Mouse (Mus musculus) lung, adult 2 months (tissue): Measurements from ENCODE around the gene Plekha5. TPM values are rescaled to one million over a fixed set of nuclear protein-coding genes. Genes with fewer than 3 reads are reported as not detected.

Experiments used
- DNase-seq: peaks from one replicate; pipeline ENCODE4 v3.0.0; 2022
- H3K4me1 ChIP-seq: fragments of 200-500 bp; 2 replicates; pipeline ENCODE4 v1.6.1; 2011; ENCODE audit warnings: low read length; ENCODE audit not compliant: control insufficient read depth, insufficient read depth
- H3K4me3 ChIP-seq: fragments of 200-500 bp; replicated peaks from 2 replicates; pipeline ENCODE3; 2011; ENCODE audit warnings: low read depth, mild to moderate bottlenecking, control low read depth, low read length; ENCODE audit errors: extremely low read depth
- CTCF ChIP-seq: fragments of 200-500 bp; IDR thresholded peaks from 2 replicates; pipeline ENCODE4 v1.5.1; 2011; ENCODE audit warnings: mild to moderate bottlenecking, low read length, control low read depth; ENCODE audit not compliant: insufficient read depth
- POLR2A ChIP-seq: fragments of 200-500 bp; IDR thresholded peaks from 2 replicates; pipeline ENCODE4 v1.6.1; 2011; ENCODE audit warnings: low read depth, mild to moderate bottlenecking, control low read depth, low read length, borderline replicate concordance; ENCODE audit errors: extremely low read depth
- WGBS: fragments of 180-500 bp; shearing (Covaris S2); methylation state at CpG from one replicate; pipeline ENCODE4 v1.1.7; 2018; 5-methylcytosine and 5-hydroxymethylcytosine counted together
- polyA plus RNA-seq: library from polyadenylated mRNA; depleted of rRNA; stranded (reverse); fragments of >200 nt; gene quantifications from 2 replicates; pipeline ENCODE4 v1.2.3, GENCODE M21; 2012

Plekha5 gene
- polyA plus RNA-seq, 1 experiment = 24.0 TPM

DNA sequence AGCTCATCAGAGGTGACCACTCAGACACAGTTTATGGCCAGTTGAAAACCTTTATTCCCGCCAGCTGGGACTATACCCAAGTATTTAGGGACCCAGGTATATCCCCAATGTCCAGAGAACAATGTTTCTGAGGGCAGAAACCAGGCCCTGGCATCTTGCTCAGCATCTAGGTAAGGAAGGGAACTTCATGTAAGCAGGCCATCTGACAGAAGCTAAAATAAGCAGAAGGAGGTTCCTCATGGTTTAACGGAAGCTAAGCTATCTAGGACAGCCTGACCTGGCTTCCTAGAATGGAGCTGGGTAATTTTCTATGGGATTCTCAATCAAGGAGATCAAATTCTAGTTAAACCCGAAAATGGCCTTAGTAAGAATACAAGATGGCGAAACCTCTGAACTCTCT is 185.7 kb downstream of the Plekha5 start:
- DNase-seq = no peak
- no peak overlapping the region for H3K4me3 ChIP-seq
- 91% methylated on average over 4 of the region's 4 CpGs for WGBS
- no peak for TF ChIP-seq POLR2A
- no peak for TF ChIP-seq CTCF
- no peaks in the 10 kb centered on the region for H3K4me1 ChIP-seq

DNA sequence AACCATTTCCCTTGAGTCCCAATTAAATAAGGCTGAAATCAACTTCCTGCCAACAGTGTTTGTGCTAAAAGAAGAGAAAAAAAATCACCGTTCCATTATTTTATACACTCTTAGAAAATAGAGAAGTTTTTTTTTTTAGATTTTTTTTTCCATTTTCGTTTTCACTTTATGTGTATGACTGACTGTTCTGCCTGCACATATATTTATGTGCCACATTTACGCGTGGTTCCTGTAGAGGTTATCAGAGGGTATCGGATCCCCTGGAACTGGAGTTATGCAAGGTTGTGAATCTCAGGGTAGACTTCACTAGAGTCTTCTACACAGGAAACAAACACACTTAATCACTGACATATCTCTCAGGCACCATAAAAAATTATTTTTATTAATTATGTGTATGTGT is 186.3 kb downstream of the Plekha5 start:
- no peak for DNase-seq
- Histone ChIP-seq H3K4me1 (no peaks in the 10 kb centered on the region), H3K4me3 (no peak overlapping the region)
- no peak for TF ChIP-seq CTCF
- TF ChIP-seq POLR2A = no peak
- WGBS = 76% methylated on average over 5 of the region's 5 CpGs

DNA sequence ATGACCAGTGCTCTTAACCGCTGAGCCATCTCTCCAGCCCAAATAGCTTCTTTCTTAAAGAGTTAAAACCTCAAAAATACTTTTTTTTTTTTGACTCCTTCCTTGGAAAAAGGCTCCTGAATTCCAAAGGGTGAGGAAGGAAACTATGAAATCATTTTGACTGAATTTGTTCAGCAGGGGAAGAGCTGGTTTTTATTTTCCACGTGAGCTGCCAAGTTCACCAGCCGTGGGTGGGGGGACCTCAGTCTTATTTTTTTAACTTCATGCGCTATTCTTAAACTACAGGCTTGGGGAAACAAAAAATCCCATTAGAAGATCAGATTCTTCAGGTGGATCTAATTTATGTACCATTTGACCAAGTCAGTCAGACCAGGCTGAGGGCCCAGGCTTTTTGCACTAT is 187.4 kb downstream of the Plekha5 start:
- no peak overlapping the region for H3K4me3 ChIP-seq
- no peak for TF ChIP-seq CTCF
- TF ChIP-seq POLR2A = no peak
- 65% methylated on average over 4 of the region's 4 CpGs for WGBS
- H3K4me1 ChIP-seq = no peaks in the 10 kb centered on the region
- no peak for DNase-seq

- Histone ChIP-seq H3K4me1 (no peaks in the 10 kb centered on the region), H3K4me3 (no peak overlapping the region)
- TF ChIP-seq CTCF (no peak), POLR2A (no peak)
- WGBS = 70% methylated on average over 13 of the region's 13 CpGs
- DNase-seq = no peak
These were observed 188.1 kb downstream of the Plekha5 start for GRCm38 (mm10) chr6:140611893-140612473.

DNA sequence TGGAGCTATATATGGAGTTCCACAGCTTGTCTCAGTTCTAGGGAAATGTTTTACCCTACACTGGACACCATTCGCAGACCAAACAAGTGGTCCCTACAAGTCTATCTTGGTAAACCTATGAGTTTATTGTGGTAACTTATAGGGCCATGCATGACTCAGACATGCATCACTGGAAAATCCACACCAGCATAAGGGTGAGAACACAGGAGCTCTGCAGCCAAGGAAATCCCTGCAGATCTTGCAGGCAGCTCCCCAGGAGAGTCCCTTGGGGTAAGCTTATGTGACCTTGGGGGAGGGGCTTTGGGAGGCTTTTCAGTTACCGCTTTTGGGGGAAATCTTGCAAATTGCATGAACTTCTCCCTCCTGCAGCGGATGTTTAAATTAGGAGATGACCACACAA is 190.0 kb downstream of the Plekha5 start:
- no peak for DNase-seq
- TF ChIP-seq CTCF (no peak), POLR2A (no peak)
- Histone ChIP-seq H3K4me1 (no peaks in the 10 kb centered on the region), H3K4me3 (no peak overlapping the region)
- 87% methylated on average over 3 of the region's 3 CpGs for WGBS

GRCm38 (mm10) chr6:140614711-140615110 is 190.9 kb downstream of the Plekha5 start:
- no peak for DNase-seq
- no peak overlapping the region for H3K4me3 ChIP-seq
- no peaks in the 10 kb centered on the region for H3K4me1 ChIP-seq
- TF ChIP-seq POLR2A (no peak), CTCF (no peak)
- 53% methylated on average over 11 of the region's 11 CpGs for WGBS

GRCm38 (mm10) chr6:140620531-140621349 is 196.9 kb downstream of the Plekha5 start:
- TF ChIP-seq CTCF = no peak
- no peak for TF ChIP-seq POLR2A
- Histone ChIP-seq H3K4me3 (no peak overlapping the region), H3K4me1 (peaks cover 2% of the 10 kb centered on the region; the same call in 1 of the 2 replicates)
- DNase-seq = no peak
- WGBS = 57% methylated on average over 13 of the region's 13 CpGs

DNA sequence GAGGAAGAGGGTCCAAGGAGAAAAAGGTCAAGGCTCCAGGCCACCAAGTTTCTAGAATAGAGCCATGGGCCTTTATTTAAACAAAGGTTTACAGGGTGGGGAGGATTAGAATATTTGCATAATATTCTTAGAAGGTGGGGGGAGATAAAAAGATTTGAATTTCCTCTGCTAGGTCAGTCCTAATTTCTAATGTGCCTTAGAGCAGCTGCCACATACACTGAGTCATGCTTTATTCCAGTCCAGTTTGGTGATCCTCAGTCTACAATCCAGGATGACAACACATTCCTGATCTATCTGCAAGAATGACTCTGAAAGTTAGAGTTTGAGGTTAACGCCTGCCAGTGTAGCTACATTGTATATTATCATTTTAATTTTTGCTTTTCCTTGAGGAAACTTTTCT is 197.8 kb downstream of the Plekha5 start:
- no peak overlapping the region for H3K4me3 ChIP-seq
- no peak for DNase-seq
- WGBS = 91% methylated on average over 1 of the region's 1 CpGs
- TF ChIP-seq POLR2A = no peak
- peaks cover 7% of the 10 kb centered on the region; the same call in 1 of the 2 replicates for H3K4me1 ChIP-seq

GRCm38 (mm10) chr6:140622391-140623225 is 198.8 kb downstream of the Plekha5 start, which contains the start of gene Aebp2:
TSS of gene Aebp2 (plus strand) at chr6:140622663.
- no peak for DNase-seq
- H3K4me1 ChIP-seq = peaks cover 7% of the 10 kb centered on the region; the same call in 1 of the 2 replicates
- 43% methylated on average over 30 of the region's 30 CpGs for WGBS
- no peak for TF ChIP-seq POLR2A
- no peak for TF ChIP-seq CTCF
- peak within 1 kb of the TSS; percentile 79 for H3K4me3 ChIP-seq
